In the genomic region with DNA sequence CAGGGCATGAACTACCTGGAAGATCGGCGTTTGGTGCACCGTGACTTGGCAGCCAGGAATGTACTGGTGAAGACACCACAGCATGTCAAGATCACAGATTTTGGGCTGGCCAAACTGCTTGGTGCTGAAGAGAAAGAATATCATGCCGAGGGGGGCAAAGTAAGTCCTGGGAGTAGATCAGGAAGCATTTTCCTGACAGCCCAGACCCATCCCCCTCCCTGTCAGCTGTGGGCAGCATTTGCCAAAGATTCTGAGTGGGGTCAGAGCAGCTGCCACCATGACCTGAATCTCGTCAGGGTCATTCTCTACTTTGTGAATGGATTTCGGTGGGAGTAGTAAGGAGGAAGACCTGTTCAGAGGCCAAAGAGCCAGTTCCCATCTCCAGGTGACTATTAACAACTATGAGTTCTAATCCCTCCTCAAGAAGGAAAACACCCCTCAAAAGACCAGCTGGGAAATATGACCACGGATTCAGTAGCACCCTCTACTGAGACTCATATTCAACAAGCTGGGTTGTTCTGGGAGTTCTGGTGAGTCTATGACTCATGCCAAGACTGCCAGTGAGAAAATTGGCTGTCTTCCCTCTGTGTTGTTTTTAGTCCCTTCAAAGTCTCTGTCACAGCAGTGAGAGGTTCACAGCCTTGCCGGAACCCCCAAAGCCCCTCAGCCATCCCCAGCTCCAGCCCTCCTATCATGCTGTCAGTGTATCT, we compare ENCODE assay signal across 11 mouse cellular contexts. TPM values are rescaled to one million over a fixed set of nuclear protein-coding genes. Genes with fewer than 3 reads are reported as not detected.
DNase-seq lines count a peak whose midpoint lies in the region; ATAC-seq lines count a peak whose summit lies in the region.
"Had no signal": no experiment of that assay in that cellular context is flagged by ENCODE, and none has a peak within 500 bp of the region (broad histone marks: within the 10 kb centered on the region; RNA-seq: fewer than 3 reads in every experiment).

No protein-coding gene starts in this region.

- H3K9ac ChIP-seq in limb, embryonic 13.5 days: no peak overlapping the region
- no peak overlapping the region for H3K9ac ChIP-seq in heart, embryonic 16.5 days (ENCODE audit: low read length)
- H3K9ac ChIP-seq in liver, embryonic 12.5 days: no peak overlapping the region

- H3K4me1 ChIP-seq in limb, embryonic 13.5 days: peaks cover 28% of the 10 kb centered on the region
- peaks cover 8% of the 10 kb centered on the region; the same call in 1 of the 2 replicates for H3K4me1 ChIP-seq in limb, embryonic 10.5 days
- peaks cover 4% of the 10 kb centered on the region; the same call in 1 of the 2 replicates for H3K4me1 ChIP-seq in heart, embryonic 16.5 days (ENCODE audit: control insufficient read depth, insufficient read depth, low read length)
- no peaks in the 10 kb centered on the region for H3K4me1 ChIP-seq in liver, embryonic 12.5 days

- H3K27me3 ChIP-seq in limb, embryonic 13.5 days: no peaks in the 10 kb centered on the region
- H3K27me3 ChIP-seq in limb, embryonic 10.5 days (ENCODE audit: low read depth, poor library complexity, severe bottlenecking): no peaks in the 10 kb centered on the region
- H3K27me3 ChIP-seq in heart, embryonic 16.5 days (ENCODE audit: control insufficient read depth, insufficient read depth, low read length): no peaks in the 10 kb centered on the region
- no peaks in the 10 kb centered on the region for H3K27me3 ChIP-seq in liver, embryonic 12.5 days (replicated peaks)

- H3K27ac ChIP-seq in limb, embryonic 13.5 days: no peak overlapping the region
- no peak overlapping the region for H3K27ac ChIP-seq in limb, embryonic 10.5 days
- no peak overlapping the region for H3K27ac ChIP-seq in heart, embryonic 16.5 days (ENCODE audit: low read length)
- no peak overlapping the region for H3K27ac ChIP-seq in liver, embryonic 12.5 days

- H3K4me3 ChIP-seq in limb, embryonic 13.5 days: no peak overlapping the region
- H3K4me3 ChIP-seq in limb, embryonic 10.5 days: no peak overlapping the region
- H3K4me3 ChIP-seq in heart, embryonic 16.5 days (ENCODE audit: low read length): no peak overlapping the region
- H3K4me3 ChIP-seq in liver, embryonic 12.5 days: no peak overlapping the region

- no peaks in the 10 kb centered on the region for H3K9me3 ChIP-seq in limb, embryonic 13.5 days
- H3K9me3 ChIP-seq in limb, embryonic 10.5 days (replicated peaks): no peaks in the 10 kb centered on the region
- no peaks in the 10 kb centered on the region for H3K9me3 ChIP-seq in heart, embryonic 16.5 days (replicated peaks; ENCODE audit: control insufficient read depth, low read length)
- H3K9me3 ChIP-seq in liver, embryonic 12.5 days (replicated peaks): no peaks in the 10 kb centered on the region

- H3K36me3 ChIP-seq in limb, embryonic 13.5 days: peaks cover 28% of the 10 kb centered on the region
- no peaks in the 10 kb centered on the region for H3K36me3 ChIP-seq in limb, embryonic 10.5 days
- H3K36me3 ChIP-seq in heart, embryonic 16.5 days (ENCODE audit: control insufficient read depth, insufficient read depth): no peaks in the 10 kb centered on the region
- H3K36me3 ChIP-seq in liver, embryonic 12.5 days: no peaks in the 10 kb centered on the region

- 67% methylated on average over 8 of the region's 8 CpGs for WGBS in limb, embryonic 13.5 days
- 79% methylated on average over 8 of the region's 8 CpGs for WGBS in limb, embryonic 10.5 days
- 68% methylated on average over 8 of the region's 8 CpGs for WGBS in heart, embryonic 16.5 days
- WGBS in liver, embryonic 12.5 days (ENCODE audit: insufficient replicate concordance): 63% methylated on average over 8 of the region's 8 CpGs

- H3K4me2 ChIP-seq in limb, embryonic 13.5 days (replicated peaks): no peak overlapping the region
- H3K4me2 ChIP-seq in heart, embryonic 16.5 days (ENCODE audit: low read depth, low read length): no peak overlapping the region
- no peak overlapping the region for H3K4me2 ChIP-seq in liver, embryonic 12.5 days

- peak; percentile 40 to 41 for DNase-seq in cerebellum, postnatal 10 days
- DNase-seq in cerebellum, adult 11 months: no peak
- no peak for DNase-seq in limb, embryonic 10.5 days (ENCODE audit: low spot score)
- peak; percentile 8 for DNase-seq in lung, postnatal 25 days (ENCODE audit: low spot score)
- DNase-seq in ovary, postnatal 36 days (ENCODE audit: low spot score): no peak
- DNase-seq: kidney, postnatal 25 days had no signal

- peak; percentile 61 for ATAC-seq in limb, embryonic 13.5 days (ENCODE audit: low FRiP score, low read depth)
- peak; percentile 52 for ATAC-seq in heart, embryonic 16.5 days (replicated peaks; ENCODE audit: extremely low read depth, insufficient read depth, low FRiP score)
- ATAC-seq in liver, embryonic 12.5 days: no peak
- ATAC-seq: activated CD4-positive, CD25-positive, alpha-beta regulatory T cell, adult 4 months; forebrain, embryonic 16.5 days had no signal

RNA-seq across cellular contexts. Expression of a gene that starts 46.7 kb away (rescaled TPM):
- polyA plus RNA-seq in limb, embryonic 13.5 days (2015; fragmentation: Nextera tagmentation; extraction: Ambion mirVana): 1.7 and 1.8 TPM in 2 replicates
- polyA plus RNA-seq in limb, embryonic 10.5 days (2016; fragmentation: Nextera tagmentation; extraction: Ambion mirVana): 1.1 and 1.6 TPM in 2 replicates
- polyA plus RNA-seq in heart, embryonic 16.5 days (2015; fragmentation: Nextera tagmentation; extraction: Ambion mirVana): 0.88 and 0.95 TPM in 2 replicates
- polyA plus RNA-seq in liver, embryonic 12.5 days (2016; fragmentation: Nextera tagmentation; extraction: Ambion mirVana): 2.5 and 3.2 TPM in 2 replicates

Comparison
In these comparisons a context has a peak if more than half of its experiments do, and no peak if none do; other contexts are left out.
1. DNase-seq: peak in cerebellum, postnatal 10 days (2 of 2) and lung, postnatal 25 days (single experiment); none in cerebellum, adult 11 months (single experiment), limb, embryonic 10.5 days (single experiment) and ovary, postnatal 36 days (single experiment).